Mouse (Mus musculus) erythroblast, adult 5-6 weeks (primary cell): ENCODE measurements around the gene Fmnl2. TPM values are rescaled to one million over a fixed set of nuclear protein-coding genes. Genes with fewer than 3 reads are reported as not detected.

Experiments used
- ATAC-seq: replicated peaks from 2 replicates; pipeline ENCODE4 v1.8.0; 2016; ENCODE audit warnings: moderate number of reproducible peaks, mild to moderate bottlenecking, moderate TSS enrichment, inconsistent platforms; ENCODE audit not compliant: poor library complexity, low FRiP score, severe bottlenecking
- total RNA-seq, 2 experiments: library from RNA; stranded (forward) in 1 of 2; stranded (reverse) in 1 of 2; fragments of 150-400 nt in 1 of 2; fragments of 200-764, 138-1000 nt in 1 of 2; gene quantifications; 2 replicates each; pipeline versions ENCODE4 v1.2.3 to v1.2.4; 2015 to 2017; ENCODE audit warnings: low replicate concordance in 2 of 2

The Fmnl2 gene
- total RNA-seq (2015; ENCODE audit: low replicate concordance) (2.1 and 6.5 TPM in 2 replicates), total RNA-seq (2017; ENCODE audit: low replicate concordance) (3.1 and 4.0 TPM in 2 replicates)

DNA sequence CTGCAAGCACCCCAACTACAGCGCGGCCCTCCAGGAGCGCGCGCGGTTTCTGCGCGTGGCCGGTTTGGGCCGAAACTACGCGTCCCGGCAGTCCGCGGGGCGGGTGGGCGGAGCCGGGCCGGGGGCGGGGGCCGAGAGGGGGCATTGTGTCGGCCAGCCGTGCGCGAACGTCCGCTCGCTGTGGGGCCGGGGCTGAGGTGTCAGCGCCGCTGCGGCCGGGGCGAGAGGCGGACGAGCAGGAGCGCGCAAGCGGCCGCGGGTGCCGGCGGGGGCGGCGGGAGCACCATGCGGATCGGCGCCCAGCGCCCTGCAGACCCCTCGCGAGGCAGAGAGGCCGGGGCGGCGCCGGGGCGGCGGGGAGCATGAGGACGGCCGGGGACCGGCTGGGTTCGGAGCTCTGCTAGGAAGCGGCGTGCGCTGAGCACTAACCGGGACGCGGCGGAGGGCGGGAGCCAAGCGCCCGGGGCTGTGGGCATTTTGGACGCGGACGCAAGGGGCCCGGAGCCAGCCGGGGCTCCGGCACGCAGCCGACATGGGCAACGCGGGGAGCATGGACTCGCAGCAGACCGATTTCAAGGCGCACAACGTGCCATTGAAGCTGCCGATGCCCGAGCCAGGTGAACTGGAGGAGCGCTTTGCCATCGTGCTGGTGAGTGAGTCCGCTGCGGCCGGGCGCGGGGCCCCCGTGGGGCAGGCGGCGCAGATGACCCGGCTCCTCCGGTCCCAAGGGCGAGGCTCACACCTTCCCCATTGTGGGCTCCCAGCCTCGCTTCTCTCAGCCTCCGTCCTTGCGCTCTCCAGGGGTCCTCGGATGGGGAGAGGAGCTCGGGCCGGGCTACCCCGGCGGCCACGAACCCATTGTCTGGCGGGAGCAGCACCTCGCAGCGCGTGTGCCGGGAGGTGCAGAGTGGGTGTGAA lies at the start of gene Fmnl2:
Gene Fmnl2 (plus strand): TSS at position 250 of the 918 bp plus-strand sequence.
- no peak for ATAC-seq

DNA sequence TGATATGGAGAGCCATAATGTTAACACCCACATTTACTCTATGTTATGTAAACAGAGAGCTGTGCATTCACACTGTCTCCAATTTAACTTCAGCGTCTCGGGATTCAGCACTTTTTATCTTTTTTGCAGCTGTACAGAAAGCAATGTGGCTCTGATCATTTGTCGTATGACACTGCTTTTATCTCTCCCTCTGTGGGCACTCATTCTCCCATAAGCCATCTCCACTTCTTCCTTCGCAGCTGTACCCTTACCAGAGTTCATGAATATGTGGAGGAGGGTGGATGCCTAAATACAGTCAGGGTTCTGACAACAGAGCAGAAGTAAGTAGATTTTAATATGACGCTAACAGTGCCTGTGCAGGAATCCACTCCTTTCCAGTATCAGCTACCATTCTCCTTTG lies 47.7 kb upstream of the Fmnl2 start:
- ATAC-seq: no peak

DNA sequence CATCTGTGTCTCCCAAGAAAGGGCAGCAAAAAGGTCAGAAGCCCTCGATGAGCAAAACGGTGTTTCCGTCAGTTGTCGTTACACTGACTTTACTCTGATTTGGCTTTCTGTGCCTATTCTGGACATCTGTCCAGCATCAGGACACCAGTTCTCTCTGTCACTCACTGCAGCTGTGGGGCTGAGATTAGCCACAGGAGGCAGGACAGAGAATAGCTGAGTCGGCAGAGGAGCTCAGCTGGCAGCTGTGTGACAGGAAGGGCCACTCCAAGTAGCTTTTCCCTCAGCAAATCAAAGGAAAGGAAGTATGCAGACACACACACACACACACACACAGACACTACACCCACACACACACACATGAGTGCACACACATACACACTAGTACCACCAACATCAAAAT lies 46.0 kb upstream of the Fmnl2 start:
- no peak for ATAC-seq

DNA sequence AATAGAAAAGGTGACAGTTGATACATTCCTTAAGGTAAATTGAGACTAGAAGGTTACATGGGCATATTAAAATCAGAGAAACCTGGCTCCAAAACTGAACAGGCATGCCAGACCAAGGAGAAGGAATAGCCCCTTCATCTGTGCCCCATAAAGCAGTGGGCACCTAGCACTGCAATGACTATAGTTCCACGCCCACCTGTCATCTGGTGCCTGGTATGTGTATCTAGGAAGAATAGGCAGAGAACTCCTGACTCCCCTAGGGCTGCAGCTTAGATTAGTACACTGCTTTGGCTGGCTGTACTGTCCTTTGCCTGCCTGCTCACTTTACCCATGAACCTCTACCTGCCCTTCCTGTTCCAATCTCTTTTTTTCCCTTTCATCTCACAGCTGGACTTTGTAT lies 40.3 kb upstream of the Fmnl2 start:
- ATAC-seq: no peak

DNA sequence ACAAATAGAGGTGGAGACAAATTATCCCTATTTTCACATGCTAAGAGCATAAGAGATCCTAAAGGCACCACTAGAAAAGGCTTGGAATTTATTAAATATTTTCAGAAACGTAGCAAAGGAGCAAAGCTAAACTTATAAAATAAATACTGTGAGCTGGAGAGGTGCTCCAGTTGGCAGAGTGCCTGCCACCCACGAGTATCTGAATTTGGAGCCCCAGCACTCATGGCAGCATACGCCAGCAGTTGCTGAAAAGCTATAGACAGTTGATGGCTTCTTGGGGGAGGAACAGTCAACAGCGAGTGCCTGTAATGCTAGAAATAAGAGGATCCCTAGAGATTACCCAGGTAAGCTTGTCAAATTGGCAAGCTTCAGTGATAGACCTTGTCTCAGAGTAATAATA lies 38.7 kb upstream of the Fmnl2 start:
- no peak for ATAC-seq

DNA sequence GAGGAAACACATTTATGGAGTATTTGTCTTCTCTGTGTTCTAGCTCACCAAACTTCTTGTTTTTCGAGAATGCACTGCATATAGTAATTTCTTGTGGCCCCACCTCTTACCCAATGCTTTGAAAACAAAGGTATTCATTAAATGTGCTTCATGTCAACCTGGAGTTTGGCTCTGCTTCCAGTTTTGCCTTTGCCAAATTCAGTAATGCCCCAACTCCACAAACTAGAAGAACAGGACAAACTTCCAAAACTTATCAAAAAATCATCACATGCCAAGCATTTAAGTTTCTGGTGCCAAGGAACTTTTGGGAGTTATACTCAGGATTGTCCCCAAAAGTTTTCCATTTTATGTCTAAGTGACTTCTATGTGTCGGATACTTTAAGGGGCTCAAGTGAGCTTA lies 35.4 kb upstream of the Fmnl2 start:
- ATAC-seq: no peak

DNA sequence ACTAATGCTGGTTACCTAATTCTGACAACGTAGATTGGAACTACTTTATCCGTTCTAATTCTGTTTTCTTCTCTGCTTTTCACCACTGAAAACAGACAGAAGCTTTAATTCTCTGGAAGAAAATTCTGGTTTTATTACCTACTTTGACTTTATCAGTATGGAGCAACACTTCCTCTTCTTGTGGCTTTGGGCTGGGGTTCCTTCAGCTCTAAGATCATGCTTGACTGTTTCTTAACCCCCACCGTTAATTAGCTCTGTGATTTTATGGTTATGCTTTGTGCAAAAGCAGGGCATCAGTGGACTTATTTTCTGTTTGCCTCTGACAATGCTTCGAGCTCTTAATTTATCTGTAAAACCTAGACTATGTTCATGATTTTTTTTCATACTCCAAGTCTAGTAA lies 29.6 kb upstream of the Fmnl2 start:
- no peak for ATAC-seq

DNA sequence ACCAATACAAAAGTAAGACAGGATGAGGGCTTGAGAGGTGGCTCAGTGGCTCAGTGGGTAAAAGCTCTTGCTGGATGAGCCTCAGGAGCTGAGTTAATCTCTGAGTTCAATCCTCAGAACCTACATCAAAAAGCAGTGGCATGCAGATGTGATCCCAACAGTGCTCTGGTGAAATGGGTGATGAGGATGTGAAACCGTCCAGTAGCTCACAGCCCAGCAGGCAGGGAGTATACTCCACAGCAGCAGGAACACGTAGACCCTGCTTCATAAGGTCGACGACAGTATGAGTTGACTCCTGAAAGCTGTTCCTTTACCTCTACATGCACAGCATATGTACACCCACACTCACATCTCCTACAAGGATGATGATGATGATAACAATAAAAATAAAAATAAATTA lies 27.1 kb upstream of the Fmnl2 start:
- no peak for ATAC-seq

DNA sequence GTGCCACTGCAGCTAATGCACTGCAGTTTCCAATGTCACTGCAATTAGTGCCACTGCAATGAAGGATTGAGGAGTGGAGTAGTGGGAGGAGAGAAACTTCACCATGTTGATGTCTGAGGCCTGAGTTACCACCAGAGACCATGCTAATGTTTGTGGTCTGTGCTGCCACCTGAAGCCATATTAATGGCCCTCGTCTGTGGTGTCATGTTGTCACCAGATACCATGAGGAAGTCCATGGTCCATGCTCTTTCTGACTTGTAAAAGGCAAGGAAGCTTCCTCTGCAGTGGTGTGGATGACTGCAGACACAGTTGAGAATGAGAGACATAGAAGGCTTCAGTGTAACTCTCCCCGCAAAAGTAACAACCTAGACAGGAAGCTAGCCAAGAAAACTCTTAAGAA lies 26.1 kb upstream of the Fmnl2 start:
- no peak for ATAC-seq

DNA sequence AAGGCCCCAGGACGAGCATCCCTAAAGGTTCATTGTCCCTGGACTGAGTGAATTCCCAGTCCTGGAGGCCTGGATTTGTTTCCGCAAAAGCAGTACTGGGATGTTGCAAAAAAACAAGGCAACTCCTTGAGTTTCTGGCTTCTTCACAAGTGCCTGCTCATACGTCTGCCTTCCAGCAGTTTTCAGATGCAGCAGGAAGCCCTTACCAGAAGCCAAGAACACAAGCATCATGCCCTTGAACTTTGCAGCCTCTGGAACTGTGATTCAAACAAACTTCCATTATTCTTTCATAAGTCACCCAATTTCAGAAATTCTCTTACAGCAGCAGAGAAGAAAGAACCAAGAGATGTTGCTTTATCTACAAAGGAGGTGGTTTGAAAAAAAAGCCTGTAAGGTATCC lies 21.9 kb upstream of the Fmnl2 start:
- ATAC-seq: no peak

DNA sequence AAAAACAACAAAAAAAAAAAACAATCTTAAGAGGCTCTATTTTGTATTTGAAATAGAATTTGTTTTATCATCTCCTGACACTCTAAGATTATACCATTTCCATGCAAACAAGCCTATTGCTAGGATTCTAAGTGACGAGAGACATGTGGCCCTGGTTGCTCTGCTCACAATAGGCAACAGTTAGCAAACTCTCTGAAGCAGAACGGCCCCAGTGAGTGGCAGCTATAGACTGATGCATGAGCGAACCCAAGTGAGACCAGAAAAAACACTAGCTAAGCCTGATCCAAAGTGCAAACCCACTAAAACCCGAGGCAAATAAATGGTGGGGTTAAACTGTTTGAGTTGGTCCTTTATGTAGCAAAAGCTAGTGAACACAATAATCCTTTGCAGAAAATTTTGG lies 18.6 kb upstream of the Fmnl2 start:
- no peak for ATAC-seq

DNA sequence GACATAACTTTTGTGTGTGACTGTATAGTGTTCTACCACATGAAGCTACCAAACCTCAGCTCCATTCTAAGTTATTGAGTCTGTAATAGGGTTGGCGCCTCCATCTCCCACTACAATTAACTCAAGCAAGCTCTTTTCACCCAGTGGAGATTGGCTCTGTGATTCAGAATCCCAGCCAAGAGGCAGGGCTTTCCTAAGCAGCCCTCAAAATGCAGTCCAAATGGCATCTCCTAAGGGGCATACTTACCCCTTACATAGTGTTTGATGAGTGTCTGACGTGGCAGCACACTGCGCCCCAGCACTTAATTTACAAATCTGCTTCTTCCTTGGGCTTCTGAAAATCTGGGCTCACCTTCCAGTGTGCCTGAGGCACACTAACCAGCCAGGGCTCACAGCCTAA lies 17.8 kb upstream of the Fmnl2 start:
- no peak for ATAC-seq

DNA sequence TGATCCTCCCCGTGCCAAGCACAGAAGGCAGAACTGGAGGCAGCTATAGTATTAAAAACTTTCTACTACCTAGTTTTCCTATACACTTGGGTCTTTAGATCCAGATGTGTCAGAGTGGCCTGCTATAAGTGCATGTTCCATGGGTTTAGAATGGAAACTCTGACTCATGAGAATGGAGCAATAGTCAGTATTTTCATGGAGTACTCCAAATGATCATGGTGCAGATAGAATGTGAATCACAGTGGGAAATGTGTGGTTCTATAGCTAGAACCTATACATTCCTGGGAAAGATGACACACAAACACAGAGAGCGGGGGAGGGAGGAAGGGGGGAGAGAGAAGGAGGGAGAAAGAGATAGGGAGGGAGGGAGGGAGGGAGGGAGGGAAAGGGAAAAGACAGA lies 13.8 kb upstream of the Fmnl2 start:
- no peak for ATAC-seq

DNA sequence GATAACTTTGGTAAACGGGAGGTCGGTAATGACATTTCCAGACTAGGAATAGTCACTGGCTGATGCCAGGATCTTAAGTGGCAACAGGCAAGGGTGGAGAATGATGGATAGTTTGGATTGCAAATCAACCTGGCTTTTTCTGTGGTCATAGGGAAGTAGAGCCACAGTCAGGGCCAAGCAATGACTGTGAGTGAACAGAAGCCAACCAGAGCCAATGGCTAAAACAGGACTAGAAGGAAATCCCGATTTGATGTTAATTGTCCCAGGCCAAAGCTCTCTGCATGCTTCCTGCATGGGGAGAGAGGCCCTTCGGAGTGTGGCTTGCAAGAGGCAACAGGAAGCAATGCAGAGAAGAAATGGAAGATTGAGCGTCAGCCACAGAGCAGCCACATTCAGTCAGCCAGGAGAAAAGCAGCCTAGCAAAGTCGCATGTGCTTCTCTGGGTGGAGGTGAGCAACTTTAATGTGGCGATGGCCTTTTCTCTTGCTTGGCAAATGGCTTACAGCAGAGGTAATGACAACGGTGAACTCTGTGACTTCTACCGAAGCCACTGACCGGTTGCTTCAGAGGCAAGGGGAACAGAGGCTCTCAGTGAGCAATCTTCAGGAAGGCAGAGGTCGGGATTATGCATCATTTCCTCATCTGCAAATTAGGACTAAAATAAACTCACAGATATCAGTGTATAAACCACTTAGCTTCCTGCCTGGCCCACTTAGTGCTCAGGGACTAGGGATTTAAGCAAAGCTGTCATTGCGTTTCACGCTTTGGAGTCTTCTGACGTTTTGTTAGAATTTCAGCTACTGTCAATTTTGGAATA lies 12.5 kb upstream of the Fmnl2 start:
- no peak for ATAC-seq

DNA sequence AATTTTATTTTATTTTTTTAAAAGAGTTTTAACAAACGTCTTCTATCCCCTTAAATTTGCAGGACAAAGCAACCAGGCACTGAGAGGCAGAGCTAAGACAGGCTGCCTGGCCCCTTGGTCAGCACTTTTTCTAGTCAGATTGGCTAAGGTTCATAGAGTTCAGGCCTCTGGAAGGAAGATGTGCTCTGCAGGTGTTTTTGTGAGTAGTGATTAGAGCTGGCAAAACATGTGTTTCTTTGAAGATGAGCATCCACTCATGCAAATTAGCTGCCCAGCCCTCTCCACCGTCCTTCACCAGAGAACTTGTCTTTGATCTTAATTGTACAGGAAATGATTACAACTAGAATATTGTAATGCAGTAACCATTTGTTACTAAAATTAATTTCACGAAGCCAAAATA lies 11.2 kb upstream of the Fmnl2 start:
- ATAC-seq: no peak

DNA sequence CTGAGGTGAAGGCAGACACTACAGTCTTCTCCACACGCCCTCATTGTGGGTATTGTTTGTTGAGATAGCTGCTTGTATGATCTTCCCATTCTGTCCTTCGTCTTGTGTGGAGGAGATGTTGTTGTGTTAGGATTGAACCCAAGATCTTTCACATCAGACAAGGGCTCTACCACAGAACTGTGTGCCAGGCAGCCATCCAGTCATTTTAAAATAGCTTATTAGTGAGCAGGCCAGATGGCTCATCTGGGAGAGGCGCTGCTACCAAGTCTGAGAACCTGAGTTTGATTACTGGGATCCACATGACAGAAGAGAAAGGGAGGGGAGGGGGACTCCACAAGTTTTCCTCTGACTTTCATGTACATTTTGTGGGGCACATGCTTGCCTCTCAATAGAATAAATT lies 8.6 kb upstream of the Fmnl2 start:
- no peak for ATAC-seq

DNA sequence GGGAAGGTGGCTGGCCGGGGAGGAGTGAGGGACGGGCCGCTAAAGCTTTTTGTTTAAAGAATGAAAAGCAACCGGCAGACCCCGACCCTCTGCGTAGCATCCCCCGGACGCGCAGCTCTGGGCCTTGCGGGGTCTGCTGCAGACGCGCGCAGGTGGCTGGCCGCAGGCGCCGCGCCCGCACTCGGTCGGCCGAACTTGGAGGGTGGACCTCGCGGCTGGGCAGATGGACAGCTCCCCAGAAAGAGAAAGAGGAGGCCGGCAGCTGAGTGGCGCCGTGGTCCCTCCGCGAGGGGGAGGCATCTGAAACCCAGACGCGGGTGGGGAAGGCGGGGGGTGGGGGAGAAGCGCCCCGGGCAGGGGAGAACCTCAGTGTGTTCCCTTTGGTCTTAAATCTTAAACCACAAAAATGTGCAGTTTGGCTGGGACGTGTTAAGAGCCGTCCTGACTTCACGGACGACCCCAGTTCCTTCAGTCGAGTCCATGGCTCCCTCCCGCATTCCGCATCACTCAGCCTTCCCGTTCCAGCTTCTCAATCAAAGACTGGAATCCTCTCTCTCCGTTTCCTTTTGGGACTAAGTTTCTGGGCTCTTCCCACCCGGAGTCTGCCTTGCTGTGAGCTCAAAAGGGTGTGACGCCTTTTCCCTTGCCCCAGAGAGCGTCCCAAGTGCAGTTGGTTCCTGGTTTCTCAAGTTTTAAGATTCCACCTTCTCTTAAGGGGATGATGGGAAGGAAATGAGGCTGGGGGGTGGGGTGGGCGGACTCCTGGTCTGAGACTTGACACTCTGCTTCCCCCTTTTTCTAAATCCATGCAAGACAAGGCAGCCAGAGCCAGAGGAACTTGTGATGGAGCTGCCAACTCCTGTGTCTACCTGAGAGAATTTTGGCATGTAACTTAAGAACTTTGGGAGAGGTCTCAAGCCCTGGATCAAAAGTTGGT lies 1.1 kb downstream of the Fmnl2 start:
- no peak for ATAC-seq

DNA sequence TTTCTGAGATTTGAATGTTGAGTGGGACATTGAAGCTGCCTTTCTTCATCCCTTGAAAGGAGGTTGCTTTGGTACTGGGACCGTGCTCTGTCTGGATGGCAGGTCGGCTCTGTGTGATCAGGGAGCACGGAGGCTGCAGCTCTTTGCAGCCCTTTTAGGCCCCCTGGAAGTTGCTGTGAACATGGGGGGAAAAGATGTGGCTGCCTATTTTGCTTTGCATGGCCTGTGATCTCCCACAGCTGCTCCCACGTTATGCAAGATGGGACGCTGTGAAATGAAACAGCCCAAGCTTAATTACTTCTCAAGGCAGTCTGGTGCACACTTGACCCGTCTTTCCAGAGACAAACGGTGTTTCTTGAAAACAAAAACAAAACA lies 1.8 kb downstream of the Fmnl2 start:
- no peak for ATAC-seq

DNA sequence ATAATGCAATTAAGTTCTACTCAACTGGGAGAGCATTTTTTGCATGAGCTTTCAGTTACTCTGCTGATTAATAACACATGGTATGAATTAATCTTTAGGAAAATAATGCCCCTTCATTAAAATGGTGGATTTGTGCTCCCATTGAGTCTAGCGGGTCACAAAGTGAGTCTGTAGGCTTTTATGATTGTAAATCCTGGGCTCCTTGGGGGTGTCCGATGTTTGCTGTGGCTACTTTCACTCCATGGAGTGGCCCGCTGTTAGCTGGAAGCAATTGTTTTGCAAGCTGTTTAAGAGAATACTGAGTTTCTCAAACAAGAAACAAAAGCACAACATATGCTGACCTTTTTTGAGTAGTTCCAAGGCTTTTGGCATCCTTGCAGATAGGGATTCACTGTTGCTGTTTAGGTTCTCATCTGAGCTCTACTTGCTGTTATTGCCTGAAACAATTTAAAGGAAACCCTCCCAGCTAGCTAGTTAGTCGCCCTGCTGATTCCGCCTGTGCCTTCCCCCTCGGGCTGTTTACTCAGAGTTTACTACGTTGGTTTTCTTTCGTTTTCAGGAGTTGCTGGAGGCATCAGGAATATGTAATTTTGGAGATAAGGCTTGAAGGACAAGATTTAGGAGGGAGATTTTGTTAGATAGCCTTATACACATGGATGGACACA lies 2.6 kb downstream of the Fmnl2 start:
- no peak for ATAC-seq
